Mouse (Mus musculus) olfactory bulb, adult 2 months (tissue): ENCODE results near the gene Defb36. TPM values are rescaled to one million over a fixed set of nuclear protein-coding genes. Genes with fewer than 3 reads are reported as not detected.

Source experiments
- H3K27ac ChIP-seq: fragments of 200-500 bp; 2 replicates; pipeline ENCODE4 v1.5.1; 2012; ENCODE audit warnings: low read depth, low read length; ENCODE audit not compliant: insufficient read depth
- H3K4me1 ChIP-seq: fragments of 200-500 bp; 2 replicates; pipeline ENCODE4 v1.6.1; 2012; ENCODE audit warnings: low read length; ENCODE audit not compliant: control insufficient read depth, insufficient read depth
- H3K4me3 ChIP-seq: fragments of 200-500 bp; 2 replicates; pipeline ENCODE4 v1.5.1; 2012; ENCODE audit warnings: mild to moderate bottlenecking, low read depth, low read length, moderate library complexity; ENCODE audit not compliant: insufficient read depth
- CTCF ChIP-seq: fragments of 200-500 bp; IDR thresholded peaks from 2 replicates; pipeline ENCODE4 v1.5.1; 2012; ENCODE audit warnings: low read depth, mild to moderate bottlenecking, low read length, moderate library complexity; ENCODE audit not compliant: insufficient read depth
- POLR2A ChIP-seq: fragments of 200-500 bp; IDR thresholded peaks from 2 replicates; pipeline ENCODE4 v1.6.1; 2012; ENCODE audit warnings: mild to moderate bottlenecking, low read depth, low read length, moderate library complexity; ENCODE audit not compliant: insufficient read depth
- WGBS: fragments of 180-500 bp; shearing (Covaris S2); methylation state at CpG from one replicate; pipeline ENCODE4 v1.1.7; 2018; 5-methylcytosine and 5-hydroxymethylcytosine counted together
- polyA plus RNA-seq: library from polyadenylated mRNA; stranded (reverse); fragments of >200 nt; gene quantifications from 2 replicates; pipeline ENCODE4 v1.2.4, GENCODE M21; 2012; ENCODE audit warnings: low replicate concordance; ENCODE audit not compliant: missing spikeins, insufficient read depth, insufficient read length

The Defb36 gene
- polyA plus RNA-seq, 1 experiment, result not detected

GRCm38 (mm10) chr2:152586926-152587560 lies 17.1 kb upstream of the Defb36 start:
- no peak for TF ChIP-seq POLR2A
- no peak for TF ChIP-seq CTCF
- WGBS, result 79% methylated on average over 4 of the region's 4 CpGs
- Histone ChIP-seq H3K4me3 (no peak overlapping the region), H3K4me1 (no peaks in the 10 kb centered on the region), H3K27ac (no peak overlapping the region)

- Histone ChIP-seq H3K4me3 (no peak overlapping the region), H3K27ac (no peak overlapping the region)
- WGBS, result 34% methylated on average over 2 of the region's 2 CpGs
These were observed 15.7 kb upstream of the Defb36 start for GRCm38 (mm10) chr2:152588450-152588849.

GRCm38 (mm10) chr2:152589021-152589420 lies 15.1 kb upstream of the Defb36 start:
- TF ChIP-seq CTCF (no peak), POLR2A (no peak)
- WGBS, result 51% methylated on average over 6 of the region's 6 CpGs
- H3K4me1 ChIP-seq, result no peaks in the 10 kb centered on the region
- no peak overlapping the region for H3K27ac ChIP-seq
- H3K4me3 ChIP-seq, result no peak overlapping the region

More at GRCm38 (mm10) chr2:152588450-152588849, 15.7 kb upstream of the Defb36 start:
- TF ChIP-seq POLR2A (no peak), CTCF (no peak)
- no peaks in the 10 kb centered on the region for H3K4me1 ChIP-seq

GRCm38 (mm10) chr2:152599299-152599698 lies 4.8 kb upstream of the Defb36 start, which contains the start of gene Defb45:
TSS of gene Defb45 (minus strand) at chr2:152599399.
- 56% methylated on average over 7 of the region's 7 CpGs for WGBS
- no peak within 1 kb of the TSS for H3K27ac ChIP-seq
- H3K4me3 ChIP-seq, result no peak within 1 kb of the TSS
- H3K4me1 ChIP-seq, result no peaks in the 10 kb centered on the region
- no peak for TF ChIP-seq POLR2A

GRCm38 (mm10) chr2:152600076-152600475 lies 4.1 kb upstream of the Defb36 start:
- TF ChIP-seq CTCF (no peak), POLR2A (no peak)
- no peaks in the 10 kb centered on the region for H3K4me1 ChIP-seq
- H3K27ac ChIP-seq, result no peak overlapping the region
- WGBS, result 91% methylated on average over 6 of the region's 6 CpGs
- H3K4me3 ChIP-seq, result no peak overlapping the region

- no peak overlapping the region for H3K27ac ChIP-seq
- no peak overlapping the region for H3K4me3 ChIP-seq
- 78% methylated on average over 4 of the region's 4 CpGs for WGBS
- 0 out of 2 replicates have a peak, but pooled peaks have one; percentile 19 for TF ChIP-seq CTCF
- TF ChIP-seq POLR2A, result no peak
- H3K4me1 ChIP-seq, result no peaks in the 10 kb centered on the region
These were observed 2.7 kb upstream of the Defb36 start for GRCm38 (mm10) chr2:152601275-152601960.

GRCm38 (mm10) chr2:152607746-152608145 lies 3.6 kb downstream of the Defb36 start:
- Histone ChIP-seq H3K27ac (no peak overlapping the region), H3K4me3 (no peak overlapping the region), H3K4me1 (no peaks in the 10 kb centered on the region)
- no peak for TF ChIP-seq POLR2A
- TF ChIP-seq CTCF, result no peak
- WGBS, result 78% methylated on average over 6 of the region's 6 CpGs

GRCm38 (mm10) chr2:152608719-152609118 lies 4.6 kb downstream of the Defb36 start:
- no peak overlapping the region for H3K4me3 ChIP-seq
- H3K27ac ChIP-seq, result no peak overlapping the region

GRCm38 (mm10) chr2:152612193-152612592 lies 8.1 kb downstream of the Defb36 start:
- H3K4me1 ChIP-seq, result no peaks in the 10 kb centered on the region
- WGBS, result 43% methylated on average over 7 of the region's 8 CpGs
- no peak overlapping the region for H3K27ac ChIP-seq
- H3K4me3 ChIP-seq, result no peak overlapping the region
- TF ChIP-seq CTCF (no peak), POLR2A (no peak)

More at GRCm38 (mm10) chr2:152608719-152609118, 4.6 kb downstream of the Defb36 start:
- no peaks in the 10 kb centered on the region for H3K4me1 ChIP-seq
- 91% methylated on average over 1 of the region's 1 CpGs for WGBS
- TF ChIP-seq POLR2A (no peak), CTCF (no peak)
